Mouse (Mus musculus): ENCODE results near the gene Gm44502.

GRCm38 (mm10) chr15:89424621-89425020, 4.9 kb downstream of the Gm44502 start:
- TF ChIP-seq USF1 (IDR thresholded peaks at IDR 0.05; ENCODE audit: low read depth) = no peak
- TF ChIP-seq REST (IDR thresholded peaks at IDR 0.05; ENCODE audit: insufficient read depth, insufficient read length) = no peak
- no peak for TF ChIP-seq POLR2A (IDR thresholded peaks at IDR 0.05; ENCODE audit: insufficient read length, low read depth)
- no peak for TF ChIP-seq MYOG (IDR thresholded peaks at IDR 0.05; ENCODE audit: control insufficient read depth in 1 of 3, insufficient read depth in 1 of 3, insufficient read length in 2 of 3, low read depth in 2 of 3)
- TF ChIP-seq TCF3 (IDR thresholded peaks at IDR 0.05; ENCODE audit: insufficient read length, low read depth) = no peak
- TF ChIP-seq TCF12 (IDR thresholded peaks at IDR 0.05; ENCODE audit: insufficient read depth, poor library complexity, severe bottlenecking) = no peak
- TF ChIP-seq POLR2AphosphoS2 (IDR thresholded peaks at IDR 0.05; ENCODE audit: insufficient read length, low read depth) = no peak
- TF ChIP-seq MYOD1 (IDR thresholded peaks at IDR 0.05; ENCODE audit: control insufficient read depth in 1 of 3, insufficient read length in 2 of 3, low read depth in 2 of 3) = no peak
- TF ChIP-seq MAX (IDR thresholded peaks at IDR 0.05; ENCODE audit: low read depth) = no peak
